Mouse (Mus musculus): ENCODE results near the gene Gm20388. TPM values are rescaled to one million over a fixed set of nuclear protein-coding genes. Genes with fewer than 3 reads are reported as not detected.

The Gm20388 gene
- total RNA-seq, 1 experiment from 2014 or later, result 35.7 TPM

GRCm38 (mm10) chr8:120264944-120265453 is 354.4 kb downstream of the Gm20388 start:
- ATAC-seq (replicated peaks; ENCODE audit: low read depth, poor library complexity, severe bottlenecking), result no peak; the same call in 1 of the 2 replicates

DNA sequence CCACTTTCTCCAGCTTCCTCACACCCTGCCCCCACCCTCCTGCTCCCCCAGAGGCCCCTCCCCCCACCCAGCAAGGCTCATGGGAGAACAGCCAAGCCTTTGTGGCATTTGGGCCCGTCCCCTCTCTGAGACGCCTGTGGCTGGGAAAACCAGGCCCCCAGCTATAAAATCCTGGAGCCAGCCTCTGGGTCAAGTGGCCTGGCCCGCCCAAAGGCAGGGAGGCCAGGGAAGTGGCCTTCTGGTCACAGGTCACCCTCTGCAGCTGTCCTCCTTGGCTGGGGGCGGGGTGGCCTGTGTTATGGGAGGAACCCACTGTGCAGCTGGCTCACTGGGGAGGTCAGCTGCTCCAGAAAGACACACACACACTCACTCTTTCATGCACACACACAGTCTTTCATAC is 354.8 kb downstream of the Gm20388 start:
- ATAC-seq (replicated peaks; ENCODE audit: low read depth, poor library complexity, severe bottlenecking), result no peak

DNA sequence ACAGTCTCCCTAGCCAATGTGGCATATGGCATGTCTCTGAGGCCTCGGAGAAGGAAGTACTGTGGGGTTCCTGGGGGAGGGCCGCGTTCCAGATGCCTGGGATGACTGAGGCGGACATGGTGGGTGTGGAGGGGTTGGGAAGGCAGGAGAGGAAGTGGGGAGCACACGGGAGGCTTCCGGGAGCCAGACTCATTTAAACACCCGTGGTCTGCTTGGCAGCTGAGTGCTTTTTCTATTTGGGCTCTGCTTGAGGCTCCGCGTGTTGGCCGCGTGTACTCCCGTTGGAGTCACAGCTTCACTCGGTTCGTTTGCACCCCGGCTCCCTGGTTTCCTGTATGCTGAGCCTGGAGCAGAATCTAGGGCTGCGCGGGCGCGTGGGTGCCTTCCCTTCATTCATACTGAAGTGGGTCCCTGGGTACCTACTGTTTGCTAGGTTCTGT is 357.9 kb downstream of the Gm20388 start:
- no peak for ATAC-seq (replicated peaks; ENCODE audit: low read depth, poor library complexity, severe bottlenecking)

DNA sequence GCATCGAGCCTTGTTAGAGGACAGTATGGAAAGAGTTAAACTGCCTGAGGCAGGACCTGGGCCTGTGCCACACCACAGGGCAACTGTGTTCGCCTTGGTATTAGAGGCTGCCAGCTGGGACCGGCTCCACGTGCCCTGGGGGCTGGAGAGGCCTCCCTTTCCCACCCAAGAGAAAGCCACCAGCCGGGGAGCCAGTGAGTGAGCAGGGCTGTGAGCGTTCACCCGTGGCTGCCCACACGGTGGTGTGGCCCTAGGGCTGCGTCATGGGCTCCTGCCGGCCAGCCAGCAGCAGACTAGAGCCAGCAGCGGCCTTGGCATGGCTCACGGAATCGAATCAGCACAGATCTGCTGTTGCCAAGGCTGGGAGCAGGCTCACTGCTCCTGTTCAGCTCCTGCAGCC is 359.8 kb downstream of the Gm20388 start:
- peak; percentile 26; the same call in 1 of the 2 replicates for ATAC-seq (replicated peaks; ENCODE audit: low read depth, poor library complexity, severe bottlenecking)

- ATAC-seq (replicated peaks; ENCODE audit: low read depth, poor library complexity, severe bottlenecking), result no peak
Measured at GRCm38 (mm10) chr8:120273430-120273829, 362.8 kb downstream of the Gm20388 start.

- peak; percentile 79 for ATAC-seq (replicated peaks; ENCODE audit: low read depth, poor library complexity, severe bottlenecking)
Measured at GRCm38 (mm10) chr8:120276051-120276890, 365.6 kb downstream of the Gm20388 start.

- ATAC-seq (replicated peaks; ENCODE audit: low read depth, poor library complexity, severe bottlenecking), result peak; percentile 33
Measured at GRCm38 (mm10) chr8:120276891-120277426, 366.3 kb downstream of the Gm20388 start.

DNA sequence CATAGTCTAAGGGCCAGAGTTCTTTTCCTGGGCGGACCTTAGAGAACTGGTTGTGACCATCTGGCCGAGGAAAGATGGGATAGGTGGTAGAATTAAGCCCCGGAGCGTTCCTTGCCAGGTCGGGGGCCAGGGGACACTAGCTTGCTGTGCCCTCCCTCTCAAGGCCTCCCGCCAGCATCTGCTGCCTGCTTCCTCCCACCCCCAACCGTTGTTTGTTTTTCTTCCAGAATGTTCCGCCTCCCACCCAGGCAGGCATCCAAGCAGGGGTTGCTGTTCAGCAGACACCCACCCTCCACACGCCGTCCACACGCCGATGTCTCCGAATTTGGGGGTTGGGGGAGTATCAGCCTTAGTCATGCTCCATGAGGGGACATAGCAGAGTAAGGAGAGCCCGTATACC is 367.4 kb downstream of the Gm20388 start:
- no peak for ATAC-seq (replicated peaks; ENCODE audit: low read depth, poor library complexity, severe bottlenecking)

- ATAC-seq (replicated peaks; ENCODE audit: low read depth, poor library complexity, severe bottlenecking), result no peak
Measured at GRCm38 (mm10) chr8:120279418-120279817, 368.8 kb downstream of the Gm20388 start.

DNA sequence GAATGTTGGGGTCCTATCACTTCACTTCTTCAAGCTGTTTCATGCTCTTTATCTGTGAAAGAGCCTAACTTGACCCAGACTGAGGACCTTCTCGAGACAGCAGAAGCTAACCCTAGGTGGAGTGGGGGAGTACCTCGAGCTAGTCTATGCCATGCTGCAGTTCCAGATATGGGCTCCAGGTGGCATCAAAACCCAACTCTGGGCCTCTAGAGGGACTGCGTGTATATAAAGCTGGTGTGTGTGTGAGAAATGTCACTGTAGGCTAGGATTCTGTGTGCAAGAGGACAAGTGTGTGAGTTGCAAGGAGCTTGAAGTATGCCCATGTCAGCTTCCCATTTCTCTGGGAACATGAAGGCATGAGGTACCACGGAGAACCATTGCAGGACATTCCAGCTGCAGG is 370.8 kb downstream of the Gm20388 start:
- ATAC-seq (replicated peaks; ENCODE audit: low read depth, poor library complexity, severe bottlenecking), result peak; percentile 53

DNA sequence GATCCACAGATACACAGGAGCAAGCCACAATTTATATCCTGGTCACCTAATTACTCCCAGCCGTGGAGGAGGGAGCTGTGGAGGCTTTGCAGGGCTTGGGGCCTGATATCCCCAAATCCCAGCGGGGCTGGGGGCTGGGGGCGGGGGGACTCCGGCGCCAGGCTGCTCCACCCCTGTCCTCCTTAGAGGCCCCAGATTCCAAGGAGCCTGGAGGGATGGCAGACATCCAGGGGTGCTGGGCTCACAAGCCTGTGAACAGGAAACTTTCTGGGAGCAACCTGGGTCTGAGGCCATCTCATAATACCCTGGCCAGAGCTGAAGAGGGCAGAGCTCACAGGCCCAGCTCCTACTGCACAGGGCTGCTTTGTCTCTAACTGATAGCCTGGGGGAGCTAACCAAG is 371.8 kb downstream of the Gm20388 start:
- no peak for ATAC-seq (replicated peaks; ENCODE audit: low read depth, poor library complexity, severe bottlenecking)

DNA sequence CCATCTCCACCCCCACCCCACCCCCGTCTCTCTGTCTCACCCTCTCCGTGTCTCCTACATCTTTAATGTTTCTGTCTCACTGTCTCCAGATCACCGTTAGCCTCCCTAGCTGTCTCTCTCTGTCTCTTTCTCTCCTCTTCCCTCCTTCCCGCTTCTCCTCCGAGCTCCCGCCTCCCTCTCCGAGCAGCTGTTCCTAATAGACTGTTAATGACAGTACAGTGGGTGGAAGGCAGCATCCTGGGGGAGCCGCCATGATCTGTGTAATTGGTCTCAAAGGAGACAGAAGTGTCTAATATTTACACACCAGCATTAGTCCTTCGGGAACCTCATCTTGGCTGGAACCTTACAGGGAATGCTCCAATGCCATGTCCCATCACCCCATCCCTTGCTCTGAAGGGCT is 373.6 kb downstream of the Gm20388 start:
- ATAC-seq (replicated peaks; ENCODE audit: low read depth, poor library complexity, severe bottlenecking), result no peak

- peak; percentile 72 for ATAC-seq (replicated peaks; ENCODE audit: low read depth, poor library complexity, severe bottlenecking)
Measured at GRCm38 (mm10) chr8:120285033-120285432, 374.4 kb downstream of the Gm20388 start.

- no peak for ATAC-seq (replicated peaks; ENCODE audit: low read depth, poor library complexity, severe bottlenecking)
Measured at GRCm38 (mm10) chr8:120285878-120286277, 375.2 kb downstream of the Gm20388 start.

GRCm38 (mm10) chr8:120288122-120288908 is 377.7 kb downstream of the Gm20388 start:
- peak; percentile 60 for ATAC-seq (replicated peaks; ENCODE audit: low read depth, poor library complexity, severe bottlenecking)

- no peak for ATAC-seq (replicated peaks; ENCODE audit: low read depth, poor library complexity, severe bottlenecking)
Measured at GRCm38 (mm10) chr8:120289191-120289590, 378.6 kb downstream of the Gm20388 start.

GRCm38 (mm10) chr8:120289698-120290181 is 379.1 kb downstream of the Gm20388 start:
- no peak for ATAC-seq (replicated peaks; ENCODE audit: low read depth, poor library complexity, severe bottlenecking)

DNA sequence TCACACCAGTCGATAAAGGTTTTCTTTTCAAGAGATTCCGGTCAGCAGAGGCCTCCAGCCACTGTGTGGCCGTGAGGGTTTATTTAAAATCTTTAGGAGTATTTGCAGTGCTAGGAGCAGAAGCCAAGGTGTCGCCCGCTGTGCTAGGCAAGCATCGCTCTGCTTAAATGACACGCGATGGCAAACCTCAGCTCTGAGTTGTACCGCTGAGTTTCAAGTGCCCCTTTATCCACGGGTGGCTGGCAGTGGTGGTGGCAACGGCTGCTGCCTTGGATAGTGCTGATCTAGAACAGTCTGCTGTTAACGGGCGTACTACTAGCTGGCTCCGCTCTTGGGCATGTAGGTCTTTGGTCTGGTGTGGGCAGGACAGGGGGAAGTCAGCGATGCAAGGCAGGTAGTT is 380.0 kb downstream of the Gm20388 start:
- no peak for ATAC-seq (replicated peaks; ENCODE audit: low read depth, poor library complexity, severe bottlenecking)

DNA sequence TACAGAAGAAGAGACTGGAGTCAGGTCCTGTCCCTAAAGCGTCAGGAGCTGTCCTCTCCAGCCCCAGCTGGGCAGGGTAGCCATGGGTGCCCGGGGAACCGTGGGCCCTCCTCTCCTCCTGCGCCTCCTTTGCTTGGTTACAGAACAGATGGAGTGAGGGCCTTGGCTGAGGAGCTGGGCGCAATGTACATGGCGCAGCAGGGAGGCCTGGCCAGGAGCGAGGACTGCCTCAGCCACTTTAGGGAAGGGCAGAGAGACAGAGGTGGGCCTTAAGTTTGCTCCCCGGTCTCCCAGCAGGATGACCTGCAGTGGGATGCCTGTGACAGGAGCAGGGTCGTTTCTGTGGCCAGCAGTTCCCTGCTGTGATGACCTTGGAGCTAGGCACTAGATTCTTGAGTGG is 381.0 kb downstream of the Gm20388 start:
- no peak for ATAC-seq (replicated peaks; ENCODE audit: low read depth, poor library complexity, severe bottlenecking)

- no peak for ATAC-seq (replicated peaks; ENCODE audit: low read depth, poor library complexity, severe bottlenecking)
Measured at GRCm38 (mm10) chr8:120292316-120293107, 381.9 kb downstream of the Gm20388 start.

All from common myeloid progenitor, adult 5-6 weeks (primary cell).